Mouse (Mus musculus) G1E (cell line): ENCODE data around the gene Slc23a2.

Experiments
- CTCF ChIP-seq: IDR thresholded peaks from 2 replicates; pipeline ENCODE4 v1.5.1; 2012; ENCODE audit warnings: low read depth, low read length, inconsistent platforms, mixed read lengths
- GATA1 ChIP-seq: IDR thresholded peaks from 2 replicates; pipeline ENCODE4 v1.6.1; 2012; ENCODE audit warnings: borderline replicate concordance, low read length, inconsistent platforms, mixed read lengths
- POLR2AphosphoS5 ChIP-seq: IDR thresholded peaks from 2 replicates; pipeline ENCODE4 v1.6.1; 2012; ENCODE audit warnings: low read depth, low read length, inconsistent platforms; ENCODE audit not compliant: insufficient replicate concordance

- TF ChIP-seq GATA1 (no peak), CTCF (no peak), POLR2AphosphoS5 (no peak)
Observed at GRCm38 (mm10) chr2:132169150-132169549, 24.2 kb upstream of the Slc23a2 start.
